Mouse (Mus musculus): ENCODE results near the gene Myl6. TPM values are rescaled to one million over a fixed set of nuclear protein-coding genes. Genes with fewer than 3 reads are reported as not detected.
A peak's percentile ranks its signal among the peaks of the same experiment; 100 is the strongest.

The Myl6 gene
- polyA plus RNA-seq, 1 experiment from 2014 or later, result 804 TPM

DNA sequence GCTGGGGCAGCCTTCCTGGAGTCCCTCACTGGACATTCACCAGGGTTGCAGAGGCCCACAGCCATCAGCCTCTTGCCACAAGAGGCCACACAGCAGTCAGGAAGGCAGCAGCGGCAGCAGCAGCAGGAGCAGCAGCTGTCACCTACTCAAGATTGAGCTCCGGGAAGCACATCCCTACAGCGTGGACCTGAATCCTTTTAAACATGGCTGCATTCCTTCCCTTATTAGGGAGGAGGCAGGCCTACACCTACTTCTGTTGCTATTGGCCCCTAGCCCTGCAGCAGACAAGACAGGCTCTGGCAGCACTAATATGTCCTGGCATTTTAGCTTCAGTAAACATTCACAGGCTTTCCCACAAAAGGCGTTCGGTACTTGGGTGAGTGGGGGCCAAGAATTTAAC lies 3.7 kb downstream of the Myl6 start:
- H3K9me3 ChIP-seq (ENCODE audit: control insufficient read depth, low read length), result no peaks in the 10 kb centered on the region
- peaks cover 14% of the 10 kb centered on the region; the same call in 1 of the 2 replicates for H3K4me1 ChIP-seq (ENCODE audit: control insufficient read depth, insufficient read depth, low read length)
- ATAC-seq (ENCODE audit: insufficient read depth, low FRiP score, low TSS enrichment), result no peak
- H3K27ac ChIP-seq (ENCODE audit: low read depth, low read length), result no peak overlapping the region
- DNase-seq (ENCODE audit: low spot score), result no peak
- H3K4me2 ChIP-seq (ENCODE audit: low read depth), result no peak overlapping the region
- no peak overlapping the region for H3K4me3 ChIP-seq (ENCODE audit: low read depth, low read length)
- peaks cover 30% of the 10 kb centered on the region for H3K36me3 ChIP-seq (ENCODE audit: control insufficient read depth, insufficient read depth, low read length)
- H3K9ac ChIP-seq (ENCODE audit: low read length), result no peak overlapping the region
- WGBS, result 80% methylated on average over 5 of the region's 5 CpGs
- H3K27me3 ChIP-seq (ENCODE audit: control insufficient read depth, insufficient read depth, low read length), result no peaks in the 10 kb centered on the region

DNA sequence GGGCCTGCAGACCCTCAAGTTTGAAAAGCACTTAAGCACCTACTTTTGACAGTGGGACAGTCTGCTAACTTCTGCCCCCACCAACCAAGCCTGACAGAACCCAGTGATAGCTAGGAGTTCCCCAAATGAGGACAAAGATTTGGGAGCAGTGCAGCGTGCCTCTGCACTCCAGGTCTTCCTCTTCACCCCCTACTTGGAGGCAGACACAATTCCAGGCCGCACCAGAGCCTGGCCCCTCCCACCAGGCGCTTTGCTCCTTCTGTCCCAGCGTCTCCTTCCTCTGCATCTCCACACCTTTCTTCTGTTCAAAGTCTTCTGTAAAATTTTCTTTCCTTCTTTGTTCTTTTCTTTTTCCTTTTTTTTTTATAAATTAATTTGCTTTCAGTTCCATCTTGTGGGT lies 4.2 kb downstream of the Myl6 start:
- H3K4me1 ChIP-seq (ENCODE audit: control insufficient read depth, insufficient read depth, low read length), result peaks cover 14% of the 10 kb centered on the region; the same call in 1 of the 2 replicates
- no peak overlapping the region for H3K4me3 ChIP-seq (ENCODE audit: low read depth, low read length)
- H3K4me2 ChIP-seq (ENCODE audit: low read depth), result no peak overlapping the region
- DNase-seq (ENCODE audit: low spot score), result no peak
- WGBS, result 59% methylated on average over 4 of the region's 4 CpGs
- H3K27me3 ChIP-seq (ENCODE audit: control insufficient read depth, insufficient read depth, low read length), result no peaks in the 10 kb centered on the region
- no peak for ATAC-seq (ENCODE audit: insufficient read depth, low FRiP score, low TSS enrichment)
- no peak overlapping the region for H3K27ac ChIP-seq (ENCODE audit: low read depth, low read length)
- H3K9ac ChIP-seq (ENCODE audit: low read length), result no peak overlapping the region
- peaks cover 30% of the 10 kb centered on the region for H3K36me3 ChIP-seq (ENCODE audit: control insufficient read depth, insufficient read depth, low read length)
- H3K9me3 ChIP-seq (ENCODE audit: control insufficient read depth, low read length), result no peaks in the 10 kb centered on the region

DNA sequence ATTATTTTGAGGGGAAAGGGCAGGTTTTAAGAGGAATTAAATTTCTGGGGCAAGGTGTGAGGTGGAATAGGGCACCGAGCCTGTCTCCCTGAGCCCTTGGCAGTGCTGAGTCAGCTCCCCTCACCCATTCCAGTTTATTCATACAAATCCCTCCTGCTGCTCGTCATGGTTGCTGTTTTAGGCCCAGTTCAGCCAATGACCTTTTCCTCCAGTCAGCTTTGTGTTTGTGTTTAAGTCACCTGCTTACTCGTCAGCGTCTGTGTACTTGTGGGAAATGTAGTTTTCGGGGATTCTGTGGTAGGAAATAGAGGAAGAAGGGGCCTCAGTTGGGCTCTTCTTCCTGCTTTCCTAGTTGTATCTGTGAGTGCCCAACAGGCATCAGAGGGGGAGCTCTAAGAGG lies 4.6 kb downstream of the Myl6 start:
- Histone ChIP-seq H3K4me1 (ENCODE audit: control insufficient read depth, insufficient read depth, low read length) (peaks cover 10% of the 10 kb centered on the region; the same call in 1 of the 2 replicates), H3K9me3 (ENCODE audit: control insufficient read depth, low read length) (no peaks in the 10 kb centered on the region), H3K4me3 (ENCODE audit: low read depth, low read length) (no peak overlapping the region), H3K9ac (ENCODE audit: low read length) (no peak overlapping the region), H3K4me2 (ENCODE audit: low read depth) (no peak overlapping the region), H3K36me3 (ENCODE audit: control insufficient read depth, insufficient read depth, low read length) (peaks cover 30% of the 10 kb centered on the region), H3K27ac (ENCODE audit: low read depth, low read length) (no peak overlapping the region), H3K27me3 (ENCODE audit: control insufficient read depth, insufficient read depth, low read length) (no peaks in the 10 kb centered on the region)
- no peak for ATAC-seq (ENCODE audit: insufficient read depth, low FRiP score, low TSS enrichment)
- 77% methylated on average over 5 of the region's 5 CpGs for WGBS
- DNase-seq (ENCODE audit: low spot score), result no peak

DNA sequence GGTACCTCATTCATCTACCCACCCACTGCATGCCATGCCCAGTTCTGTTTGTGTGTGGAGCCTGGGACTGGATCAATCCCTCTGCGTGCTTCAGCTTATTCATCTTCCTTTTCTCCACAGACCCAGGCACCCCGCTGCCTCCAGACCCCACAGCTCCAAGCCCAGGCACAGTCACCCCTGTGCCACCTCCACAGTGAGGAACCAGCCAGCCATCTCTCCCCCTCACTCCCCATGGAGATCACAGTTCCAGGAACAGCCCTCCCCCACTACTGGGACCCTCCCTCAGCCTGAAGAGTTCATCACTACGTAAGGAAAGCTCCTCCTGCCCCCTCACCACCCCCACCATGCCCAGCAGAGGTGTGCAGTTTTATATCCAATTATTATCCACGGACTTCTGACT lies 5.2 kb downstream of the Myl6 start:
- Histone ChIP-seq H3K9ac (ENCODE audit: low read length) (no peak overlapping the region), H3K4me3 (ENCODE audit: low read depth, low read length) (no peak overlapping the region), H3K27me3 (ENCODE audit: control insufficient read depth, insufficient read depth, low read length) (no peaks in the 10 kb centered on the region), H3K27ac (ENCODE audit: low read depth, low read length) (no peak overlapping the region), H3K36me3 (ENCODE audit: control insufficient read depth, insufficient read depth, low read length) (peaks cover 31% of the 10 kb centered on the region), H3K4me2 (ENCODE audit: low read depth) (no peak overlapping the region), H3K9me3 (ENCODE audit: control insufficient read depth, low read length) (no peaks in the 10 kb centered on the region), H3K4me1 (ENCODE audit: control insufficient read depth, insufficient read depth, low read length) (peaks cover 10% of the 10 kb centered on the region; the same call in 1 of the 2 replicates)
- DNase-seq (ENCODE audit: low spot score), result no peak
- no peak for ATAC-seq (ENCODE audit: insufficient read depth, low FRiP score, low TSS enrichment)
- WGBS, result 80% methylated on average over 4 of the region's 4 CpGs

DNA sequence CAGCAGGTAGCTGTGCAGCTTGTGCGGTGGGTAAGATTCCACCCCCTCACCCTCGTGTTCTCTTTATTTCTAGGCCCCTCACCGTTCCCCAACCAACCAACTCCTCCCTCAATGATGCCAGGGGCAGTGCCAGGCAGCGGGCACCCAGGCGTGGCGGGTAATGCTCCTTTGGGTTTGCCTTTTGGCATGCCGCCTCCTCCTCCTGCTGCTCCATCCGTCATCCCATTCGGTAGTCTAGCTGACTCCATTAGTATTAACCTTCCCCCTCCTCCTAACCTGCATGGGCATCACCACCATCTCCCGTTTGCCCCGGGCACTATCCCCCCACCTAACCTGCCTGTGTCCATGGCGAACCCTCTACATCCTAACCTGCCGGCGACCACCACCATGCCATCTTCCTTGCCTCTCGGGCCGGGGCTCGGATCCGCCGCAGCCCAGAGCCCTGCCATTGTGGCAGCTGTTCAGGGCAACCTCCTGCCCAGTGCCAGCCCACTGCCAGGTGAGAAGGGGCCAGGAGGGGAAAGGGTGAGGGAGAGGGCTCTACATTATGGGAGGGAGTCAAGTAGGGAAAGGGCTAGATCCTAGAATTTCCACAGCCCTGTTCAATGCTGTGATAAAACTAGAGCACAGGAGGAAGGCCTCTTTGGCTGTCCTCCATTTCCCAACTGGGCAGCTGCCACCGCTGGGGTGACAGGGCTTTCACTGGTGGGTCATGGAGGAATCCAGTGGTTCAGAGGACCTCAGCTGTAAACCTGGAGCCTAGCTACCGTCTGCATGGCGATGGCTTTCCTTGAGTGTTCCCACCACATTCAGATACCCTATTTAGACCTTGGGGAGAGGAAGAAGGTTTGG lies 5.9 kb downstream of the Myl6 start:
- no peak overlapping the region for H3K9ac ChIP-seq (ENCODE audit: low read length)
- H3K27me3 ChIP-seq (ENCODE audit: control insufficient read depth, insufficient read depth, low read length), result no peaks in the 10 kb centered on the region
- no peak overlapping the region for H3K27ac ChIP-seq (ENCODE audit: low read depth, low read length)
- DNase-seq (ENCODE audit: low spot score) (no peak), ATAC-seq (ENCODE audit: insufficient read depth, low FRiP score, low TSS enrichment) (no peak)
- H3K36me3 ChIP-seq (ENCODE audit: control insufficient read depth, insufficient read depth, low read length), result peaks cover 36% of the 10 kb centered on the region
- 94% methylated on average over 22 of the region's 22 CpGs for WGBS
- no peak overlapping the region for H3K4me3 ChIP-seq (ENCODE audit: low read depth, low read length)
- no peaks in the 10 kb centered on the region for H3K9me3 ChIP-seq (ENCODE audit: control insufficient read depth, low read length)
- H3K4me1 ChIP-seq (ENCODE audit: control insufficient read depth, insufficient read depth, low read length), result peaks cover 10% of the 10 kb centered on the region; the same call in 1 of the 2 replicates
- H3K4me2 ChIP-seq (ENCODE audit: low read depth), result no peak overlapping the region

DNA sequence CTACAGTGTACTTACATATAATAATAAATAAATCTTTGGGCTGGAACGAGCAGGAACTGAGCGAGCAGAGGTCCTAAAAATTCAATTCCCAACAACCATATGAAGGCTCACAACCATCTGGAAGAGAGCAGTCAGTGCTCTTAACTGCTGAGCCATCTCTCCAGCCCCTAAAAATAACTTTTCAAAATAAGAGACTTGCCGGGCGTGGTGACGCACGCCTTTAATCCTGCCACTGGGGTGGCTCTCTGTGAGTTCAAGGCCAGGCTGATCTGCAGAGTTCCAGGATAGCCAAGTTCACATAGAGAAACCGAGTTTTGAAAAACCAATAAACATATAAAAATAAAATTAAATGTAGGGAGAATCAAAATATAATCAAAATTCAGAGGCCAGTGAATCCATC lies 7.6 kb downstream of the Myl6 start:
- Histone ChIP-seq H3K4me1 (ENCODE audit: control insufficient read depth, insufficient read depth, low read length) (peaks cover under 1% of the 10 kb centered on the region; the same call in 1 of the 2 replicates), H3K27me3 (ENCODE audit: control insufficient read depth, insufficient read depth, low read length) (no peaks in the 10 kb centered on the region), H3K36me3 (ENCODE audit: control insufficient read depth, insufficient read depth, low read length) (peaks cover 46% of the 10 kb centered on the region), H3K9me3 (ENCODE audit: control insufficient read depth, low read length) (no peaks in the 10 kb centered on the region), H3K4me2 (ENCODE audit: low read depth) (no peak overlapping the region), H3K9ac (ENCODE audit: low read length) (no peak overlapping the region), H3K4me3 (ENCODE audit: low read depth, low read length) (no peak overlapping the region), H3K27ac (ENCODE audit: low read depth, low read length) (no peak overlapping the region)
- ATAC-seq (ENCODE audit: insufficient read depth, low FRiP score, low TSS enrichment), result no peak
- DNase-seq (ENCODE audit: low spot score), result no peak
- 95% methylated on average over 7 of the region's 7 CpGs for WGBS

DNA sequence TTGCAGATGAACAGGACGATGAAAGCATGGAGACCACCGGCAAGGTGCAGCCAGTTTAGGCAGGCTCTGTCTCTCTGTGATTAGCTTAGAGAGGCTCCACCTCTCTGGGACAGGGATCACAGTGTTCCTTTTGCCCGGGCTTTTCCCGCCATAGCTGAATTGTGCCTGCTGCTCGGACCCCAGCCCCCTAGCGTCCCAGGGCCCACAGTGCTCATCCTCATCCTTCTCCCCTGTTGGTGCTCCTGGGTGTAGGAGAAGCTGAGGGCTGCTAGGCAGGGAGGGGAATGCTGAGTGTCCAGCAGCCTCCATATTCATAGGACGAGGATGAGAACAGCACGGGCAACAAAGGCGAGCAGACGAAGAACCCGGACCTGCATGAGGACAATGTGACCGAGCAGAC lies 19.6 kb downstream of the Myl6 start:
- no peaks in the 10 kb centered on the region for H3K9me3 ChIP-seq (ENCODE audit: control insufficient read depth, low read length)
- 93% methylated on average over 11 of the region's 12 CpGs for WGBS
- H3K36me3 ChIP-seq (ENCODE audit: control insufficient read depth, insufficient read depth, low read length), result peaks cover 35% of the 10 kb centered on the region
- H3K9ac ChIP-seq (ENCODE audit: low read length), result no peak overlapping the region
- DNase-seq (ENCODE audit: low spot score), result no peak
- no peak overlapping the region for H3K27ac ChIP-seq (ENCODE audit: low read depth, low read length)
- H3K4me1 ChIP-seq (ENCODE audit: control insufficient read depth, insufficient read depth, low read length), result no peaks in the 10 kb centered on the region
- no peak overlapping the region for H3K4me2 ChIP-seq (ENCODE audit: low read depth)
- H3K27me3 ChIP-seq (ENCODE audit: control insufficient read depth, insufficient read depth, low read length), result no peaks in the 10 kb centered on the region
- no peak for ATAC-seq (ENCODE audit: insufficient read depth, low FRiP score, low TSS enrichment)
- H3K4me3 ChIP-seq (ENCODE audit: low read depth, low read length), result no peak overlapping the region

DNA sequence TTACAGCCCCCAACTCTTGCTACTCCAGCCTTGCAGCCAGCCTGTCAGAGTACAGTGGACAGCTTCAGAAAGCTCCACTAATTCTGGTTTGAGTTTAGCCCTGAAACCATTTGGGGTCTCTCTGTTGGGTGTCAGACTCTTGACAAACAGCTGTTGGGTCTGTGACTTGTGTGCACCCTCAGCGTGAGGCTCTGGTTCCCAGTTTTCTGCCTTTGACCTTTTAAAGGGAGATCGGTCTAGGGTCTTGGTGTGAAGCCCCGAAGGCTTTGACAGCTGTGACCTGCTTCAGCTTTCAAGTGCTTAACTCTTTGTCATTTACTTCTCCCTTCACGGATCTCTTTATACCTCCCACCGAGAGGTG lies 33.7 kb downstream of the Myl6 start:
- peaks cover 10% of the 10 kb centered on the region for H3K36me3 ChIP-seq (ENCODE audit: control insufficient read depth, insufficient read depth, low read length)
- H3K4me2 ChIP-seq (ENCODE audit: low read depth), result peak overlapping the region; percentile 87
- peak overlapping the region; percentile 72 for H3K4me3 ChIP-seq (ENCODE audit: low read depth, low read length)
- WGBS, result 2% methylated on average over 5 of the region's 5 CpGs
- H3K4me1 ChIP-seq (ENCODE audit: control insufficient read depth, insufficient read depth, low read length), result peaks cover 10% of the 10 kb centered on the region
- H3K9me3 ChIP-seq (ENCODE audit: control insufficient read depth, low read length), result no peaks in the 10 kb centered on the region
- DNase-seq (ENCODE audit: low spot score) (no peak), ATAC-seq (ENCODE audit: insufficient read depth, low FRiP score, low TSS enrichment) (no peak)
- H3K27ac ChIP-seq (ENCODE audit: low read depth, low read length), result peak overlapping the region; percentile 95
- H3K27me3 ChIP-seq (ENCODE audit: control insufficient read depth, insufficient read depth, low read length), result no peaks in the 10 kb centered on the region
- peak overlapping the region; percentile 96 for H3K9ac ChIP-seq (ENCODE audit: low read length)
